Mouse (Mus musculus) MEL (cell line): ENCODE data around the gene Tmem269. TPM values are rescaled to one million over a fixed set of nuclear protein-coding genes. Genes with fewer than 3 reads are reported as not detected.

Source experiments
- DNase-seq: peaks from one replicate; pipeline ENCODE4 v3.0.0; 2011; ENCODE audit warnings: low read depth, low spot score
- H3K27ac ChIP-seq: 2 replicates; pipeline ENCODE4 v1.5.1; 2012; ENCODE audit warnings: low read depth, mild to moderate bottlenecking, control low read depth, low read length, moderate library complexity; ENCODE audit not compliant: control insufficient read depth
- H3K27me3 ChIP-seq, 2 experiments: fragments of 150-350 bp in 1 of 2; sonication (generic) in 1 of 2; 2 replicates each; pipeline ENCODE4 v1.6.1; 2012; ENCODE audit warnings: low read length in 2 of 2, mild to moderate bottlenecking in 2 of 2, improper control_type of control experiment in 1 of 2, moderate library complexity in 1 of 2; ENCODE audit not compliant: insufficient read depth in 2 of 2, control insufficient read depth in 1 of 2
- H3K36me3 ChIP-seq, 2 experiments: 2 replicates each; pipeline ENCODE4 v1.6.1; 2012 to 2014; ENCODE audit warnings: low read length in 2 of 2, improper control_type of control experiment in 1 of 2, inconsistent platforms in 1 of 2, mild to moderate bottlenecking in 1 of 2; ENCODE audit not compliant: insufficient read depth in 2 of 2, control insufficient read depth in 1 of 2
- H3K4me1 ChIP-seq, 2 experiments: fragments of 150-350 bp in 1 of 2; sonication (generic) in 1 of 2; 2 replicates each; pipeline ENCODE4 v1.6.1; 2012; ENCODE audit warnings: low read length in 2 of 2, improper control_type of control experiment in 1 of 2, mild to moderate bottlenecking in 1 of 2; ENCODE audit not compliant: insufficient read depth in 2 of 2, control insufficient read depth in 1 of 2
- H3K4me3 ChIP-seq, 2 experiments: fragments of 150-350 bp in 1 of 2; sonication (generic) in 1 of 2; 2 replicates each; pipeline ENCODE4 v1.5.1; 2012; ENCODE audit warnings: low read depth in 2 of 2, low read length in 2 of 2, mild to moderate bottlenecking in 2 of 2, moderate library complexity in 2 of 2, control low read depth in 1 of 2, improper control_type of control experiment in 1 of 2; ENCODE audit not compliant: control insufficient read depth in 1 of 2, insufficient read depth in 1 of 2
- H3K79me2 ChIP-seq: 2 replicates; pipeline ENCODE4 v1.6.1; 2012; ENCODE audit warnings: mild to moderate bottlenecking, low read length, moderate library complexity; ENCODE audit not compliant: control insufficient read depth, poor library complexity, insufficient read depth
- H3K9ac ChIP-seq: 2 replicates; pipeline ENCODE4 v1.6.1; 2012; ENCODE audit warnings: low read depth, mild to moderate bottlenecking, control low read depth, low read length, moderate library complexity; ENCODE audit not compliant: control insufficient read depth, poor library complexity, severe bottlenecking
- H3K9me3 ChIP-seq: fragments of 150-350 bp; sonication (generic); replicated peaks from 2 replicates; pipeline ENCODE4 v1.6.1; 2012; ENCODE audit warnings: mild to moderate bottlenecking, low read length, improper control_type of control experiment, moderate library complexity; ENCODE audit not compliant: insufficient read depth
- BHLHE40 ChIP-seq: IDR thresholded peaks from 2 replicates; pipeline ENCODE4 v1.6.1; 2012; ENCODE audit warnings: low read depth, mild to moderate bottlenecking, inconsistent platforms, low read length, improper control_type of control experiment, borderline replicate concordance
- CHD1 ChIP-seq: IDR thresholded peaks from 2 replicates; pipeline ENCODE4 v1.6.1; 2012; ENCODE audit warnings: low read depth, mild to moderate bottlenecking, inconsistent platforms, low read length, improper control_type of control experiment
- CHD2 ChIP-seq: IDR thresholded peaks from 2 replicates; pipeline ENCODE4 v1.6.1; 2011; ENCODE audit warnings: low read length, improper control_type of control experiment
- CTCF ChIP-seq, 3 experiments: IDR thresholded peaks in 2 of 3; conservative IDR thresholded peaks in 1 of 3; 2 replicates each; pipeline ENCODE4 v1.5.1; 2011 to 2012; ENCODE audit warnings: low read length in 3 of 3, low read depth in 2 of 3, mild to moderate bottlenecking in 2 of 3, improper control_type of control experiment in 1 of 3, inconsistent platforms in 1 of 3, mixed read lengths in 1 of 3, moderate library complexity in 1 of 3; ENCODE audit not compliant: control insufficient read depth in 1 of 3, insufficient read depth in 1 of 3, poor library complexity in 1 of 3, severe bottlenecking in 1 of 3
- E2F4 ChIP-seq: IDR thresholded peaks from 2 replicates; pipeline ENCODE4 v1.6.1; 2011; ENCODE audit warnings: low read depth, low read length, improper control_type of control experiment, borderline replicate concordance
- ELF1 ChIP-seq: IDR thresholded peaks from 2 replicates; pipeline ENCODE4 v1.6.1; 2014; ENCODE audit warnings: low read depth, mild to moderate bottlenecking, inconsistent platforms, low read length, improper control_type of control experiment, moderate library complexity
- EP300 ChIP-seq, 2 experiments: IDR thresholded peaks; 2 replicates each; pipeline ENCODE4 v1.6.1; 2011; ENCODE audit warnings: improper control_type of control experiment in 2 of 2, low read length in 2 of 2, low read depth in 1 of 2, mild to moderate bottlenecking in 1 of 2
- ETS1 ChIP-seq: IDR thresholded peaks from 2 replicates; pipeline ENCODE4 v1.6.1; 2012; ENCODE audit warnings: low read depth, mild to moderate bottlenecking, inconsistent platforms, low read length, improper control_type of control experiment, moderate library complexity
- GABPA ChIP-seq: IDR thresholded peaks from 2 replicates; pipeline ENCODE4 v1.6.1; 2012; ENCODE audit warnings: low read depth, mild to moderate bottlenecking, inconsistent platforms, low read length, improper control_type of control experiment, moderate library complexity
- GATA1 ChIP-seq: IDR thresholded peaks from 2 replicates; pipeline ENCODE4 v1.6.1; 2011; ENCODE audit warnings: low read depth, low read length, improper control_type of control experiment
- HCFC1 ChIP-seq: IDR thresholded peaks from 2 replicates; pipeline ENCODE4 v1.6.1; 2012; ENCODE audit warnings: low read depth, mild to moderate bottlenecking, inconsistent platforms, low read length, improper control_type of control experiment, moderate library complexity
- JUND ChIP-seq: IDR thresholded peaks from 2 replicates; pipeline ENCODE4 v1.6.1; 2011; ENCODE audit warnings: low read depth, mild to moderate bottlenecking, improper control_type of control experiment, low read length
- KAT2A ChIP-seq: conservative IDR thresholded peaks from 2 replicates; pipeline ENCODE4 v1.6.1; 2012; ENCODE audit warnings: low read depth, low read length, improper control_type of control experiment, inconsistent platforms
- MAFK ChIP-seq: IDR thresholded peaks from 2 replicates; pipeline ENCODE4 v1.6.1; 2011; ENCODE audit warnings: low read depth, mild to moderate bottlenecking, low read length, improper control_type of control experiment, borderline replicate concordance
- MAX ChIP-seq: IDR thresholded peaks from 2 replicates; pipeline ENCODE4 v1.6.1; 2011; ENCODE audit warnings: low read length, improper control_type of control experiment
- MAZ ChIP-seq: IDR thresholded peaks from 2 replicates; pipeline ENCODE4 v1.6.1; 2012; ENCODE audit warnings: low read depth, mild to moderate bottlenecking, inconsistent platforms, low read length, improper control_type of control experiment
- MEF2A ChIP-seq: IDR thresholded peaks from 2 replicates; pipeline ENCODE4 v1.6.1; 2014; ENCODE audit warnings: low read depth, mild to moderate bottlenecking, inconsistent platforms, low read length, improper control_type of control experiment; ENCODE audit not compliant: poor library complexity, insufficient replicate concordance, severe bottlenecking; ENCODE audit errors: extremely low read depth
- MXI1 ChIP-seq: IDR thresholded peaks from 2 replicates; pipeline ENCODE4 v1.6.1; 2011; ENCODE audit warnings: mild to moderate bottlenecking, low read depth, low read length, improper control_type of control experiment
- MYB ChIP-seq: IDR thresholded peaks from 2 replicates; pipeline ENCODE4 v1.6.1; 2011; ENCODE audit warnings: mild to moderate bottlenecking, low read depth, low read length, improper control_type of control experiment
- MYC ChIP-seq: IDR thresholded peaks from 2 replicates; pipeline ENCODE4 v1.6.1; 2011; ENCODE audit warnings: low read depth, mild to moderate bottlenecking, low read length, improper control_type of control experiment, moderate library complexity
- NELFE ChIP-seq: IDR thresholded peaks from 2 replicates; pipeline ENCODE4 v1.6.1; 2011; ENCODE audit warnings: low read depth, low read length, improper control_type of control experiment
- NRF1 ChIP-seq: IDR thresholded peaks from 2 replicates; pipeline ENCODE4 v1.6.1; 2014; ENCODE audit warnings: low read depth, mild to moderate bottlenecking, inconsistent platforms, low read length, improper control_type of control experiment, moderate library complexity; ENCODE audit not compliant: poor library complexity, insufficient read depth, severe bottlenecking
- POLR2A ChIP-seq, 2 experiments: IDR thresholded peaks; 2 replicates each; pipeline ENCODE4 v1.6.1; 2011 to 2012; ENCODE audit warnings: low read length in 2 of 2, mild to moderate bottlenecking in 2 of 2, control low read depth in 1 of 2, improper control_type of control experiment in 1 of 2, low read depth in 1 of 2, moderate library complexity in 1 of 2; ENCODE audit not compliant: control insufficient read depth in 1 of 2, insufficient read depth in 1 of 2, poor library complexity in 1 of 2
- POLR2AphosphoS2 ChIP-seq: IDR thresholded peaks from 2 replicates; pipeline ENCODE4 v1.6.1; 2011; ENCODE audit warnings: low read length, improper control_type of control experiment
- POLR2AphosphoS5 ChIP-seq: IDR thresholded peaks from 2 replicates; pipeline ENCODE4 v1.6.1; 2012; ENCODE audit warnings: low read depth, borderline replicate concordance, mild to moderate bottlenecking, inconsistent platforms, low read length, moderate library complexity, mixed read lengths
- RAD21 ChIP-seq: IDR thresholded peaks from 2 replicates; pipeline ENCODE4 v1.6.1; 2011; ENCODE audit warnings: mild to moderate bottlenecking, low read depth, low read length, improper control_type of control experiment
- RCOR1 ChIP-seq: IDR thresholded peaks from 2 replicates; pipeline ENCODE4 v1.6.1; 2012; ENCODE audit warnings: low read depth, mild to moderate bottlenecking, inconsistent platforms, low read length, improper control_type of control experiment
- SIN3A ChIP-seq: IDR thresholded peaks from 2 replicates; pipeline ENCODE4 v1.6.1; 2012; ENCODE audit warnings: low read length, improper control_type of control experiment, inconsistent platforms
- TAL1 ChIP-seq: IDR thresholded peaks from 2 replicates; pipeline ENCODE4 v1.6.1; 2012; ENCODE audit warnings: mild to moderate bottlenecking, inconsistent platforms, low read length, moderate library complexity, mixed read lengths
- TBP ChIP-seq: IDR thresholded peaks from 2 replicates; pipeline ENCODE4 v1.8.0; 2011; ENCODE audit warnings: low read depth, low read length, improper control_type of control experiment
- UBTF ChIP-seq: IDR thresholded peaks from 2 replicates; pipeline ENCODE4 v1.6.1; 2012; ENCODE audit warnings: low read depth, mild to moderate bottlenecking, inconsistent platforms, low read length, improper control_type of control experiment, moderate library complexity, borderline replicate concordance; ENCODE audit not compliant: insufficient read depth
- USF2 ChIP-seq, 2 experiments: IDR thresholded peaks; 2 replicates each; pipeline ENCODE4 v1.6.1; 2011 to 2012; ENCODE audit warnings: improper control_type of control experiment in 2 of 2, low read length in 2 of 2, borderline replicate concordance in 1 of 2, inconsistent platforms in 1 of 2, low read depth in 1 of 2, mild to moderate bottlenecking in 1 of 2; ENCODE audit not compliant: insufficient read depth in 1 of 2
- ZC3H11A ChIP-seq: IDR thresholded peaks from 2 replicates; pipeline ENCODE4 v1.6.1; 2012; ENCODE audit warnings: low read depth, mild to moderate bottlenecking, inconsistent platforms, low read length, improper control_type of control experiment
- ZKSCAN1 ChIP-seq: IDR thresholded peaks from 2 replicates; pipeline ENCODE4 v1.6.1; 2012; ENCODE audit warnings: low read depth, mild to moderate bottlenecking, inconsistent platforms, low read length, improper control_type of control experiment, moderate library complexity
- ZMIZ1 ChIP-seq: IDR thresholded peaks from 2 replicates; pipeline ENCODE4 v1.6.1; 2012; ENCODE audit warnings: low read depth, mild to moderate bottlenecking, inconsistent platforms, low read length, improper control_type of control experiment, moderate library complexity
- ZNF384 ChIP-seq: IDR thresholded peaks from 2 replicates; pipeline ENCODE4 v1.6.1; 2012; ENCODE audit warnings: low read depth, mild to moderate bottlenecking, inconsistent platforms, low read length, improper control_type of control experiment
- polyA plus RNA-seq, 2 experiments: library from polyadenylated mRNA; stranded (reverse) in 1 of 2; unstranded in 1 of 2; fragments of >175 nt in 1 of 2; fragments of >200 nt in 1 of 2; gene quantifications; 2 replicates each; pipeline versions ENCODE4 v1.2.1 to v1.2.4; 2012; ENCODE audit warnings: low replicate concordance in 2 of 2, low read depth in 1 of 2; ENCODE audit not compliant: insufficient read length in 2 of 2, insufficient read depth in 1 of 2, missing spikeins in 1 of 2
- total RNA-seq: library from RNA; depleted of rRNA; stranded (reverse); fragments of 300-350 nt; gene quantifications from 2 replicates; pipeline ENCODE4 v1.2.3, GENCODE M21; 2012

The Tmem269 gene
- total and polyA plus RNA-seq, 3 experiments, result 0.07 TPM; not detected in 2

DNA sequence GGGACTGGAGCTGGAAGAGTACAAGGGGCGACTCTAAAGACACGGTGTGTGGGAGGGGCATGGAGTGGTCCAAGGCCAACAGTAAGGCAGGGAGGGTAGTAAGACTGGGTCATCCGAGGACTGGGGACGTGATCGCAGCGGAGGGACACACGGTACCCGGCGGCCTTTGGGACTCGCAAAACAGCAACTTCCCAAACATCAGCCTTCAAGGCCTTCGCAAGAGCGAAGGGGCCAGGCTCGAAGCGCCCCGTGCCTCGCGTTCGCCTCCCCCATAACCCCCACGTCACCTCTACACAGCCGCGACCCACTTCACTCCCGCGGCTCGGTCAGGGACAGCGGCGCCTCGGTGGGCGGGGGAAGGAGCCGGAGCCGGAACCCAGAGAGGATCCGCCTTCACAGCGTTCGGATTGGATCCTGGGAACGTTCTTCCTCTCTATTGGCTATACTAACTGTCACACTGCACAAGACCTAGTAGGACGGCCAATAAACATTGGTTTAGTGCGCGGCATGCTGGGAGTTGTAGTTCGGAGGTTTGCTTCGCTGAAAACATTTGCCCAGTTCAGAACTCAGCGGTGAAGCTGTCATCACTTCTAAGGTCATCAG lies 44.1 kb downstream of the Tmem269 start, which contains the start of gene Zfp691:
Gene Zfp691 (minus strand): TSS at position 345 of the 603 bp plus-strand sequence.
- Histone ChIP-seq H3K36me3 (peaks cover 0 to 11% of the 10 kb centered on the region in 2 experiments; a peak in 3 of 4 replicates), H3K4me3 (peak within 1 kb of the TSS; percentile 72 to 98), H3K27me3 (no peaks in the 10 kb centered on the region), H3K79me2 (peaks cover 10% of the 10 kb centered on the region), H3K9ac (peak within 1 kb of the TSS; percentile 77), H3K9me3 (no peaks in the 10 kb centered on the region), H3K27ac (peak within 1 kb of the TSS; percentile 8; the same call in 1 of the 2 replicates), H3K4me1 (peaks cover 0 to 8% of the 10 kb centered on the region in 2 experiments; a peak in 2 of 4 replicates)
- peak; percentile 97 for DNase-seq
- TF ChIP-seq E2F4 (no peak), GATA1 (no peak), MAX (peak; percentile 44), MXI1 (peak; percentile 69), CTCF (IDR thresholded peaks at IDR 0.05 in 2 of 3, conservative IDR thresholded peaks at IDR 0.05 in 1 of 3; ENCODE audit: control insufficient read depth in 1 of 3, insufficient read depth in 1 of 3, low read depth in 2 of 3, low read length in 3 of 3, poor library complexity in 1 of 3, severe bottlenecking in 1 of 3) (no peak), KAT2A (peak; percentile 96), ELF1 (peak; percentile 85), CHD2 (peak; percentile 94), TAL1 (no peak), GABPA (no peak), POLR2A (IDR thresholded peaks at IDR 0.05; ENCODE audit: control insufficient read depth in 1 of 2, insufficient read depth in 1 of 2, low read depth in 1 of 2, low read length in 2 of 2, poor library complexity in 1 of 2) (peak; percentile 67 to 68; a peak in 3 of 4 replicates), ZMIZ1 (peak; percentile 80), ZKSCAN1 (0 out of 2 replicates have a peak, but pooled peaks have one; percentile 31), CHD1 (no peak), ZC3H11A (no peak), NRF1 (peak; percentile 47; the same call in 1 of the 2 replicates), SIN3A (peak; percentile 90), RAD21 (no peak), HCFC1 (peak; percentile 100), USF2 (IDR thresholded peaks at IDR 0.05; ENCODE audit: borderline replicate concordance in 1 of 2, insufficient read depth in 1 of 2, low read depth in 1 of 2, low read length in 2 of 2) (no peak), MYC (peak; percentile 68; the same call in 1 of the 2 replicates), MYB (no peak), ETS1 (peak; percentile 9; the same call in 1 of the 2 replicates), POLR2AphosphoS5 (peak; percentile 41; the same call in 1 of the 2 replicates), TBP (peak; percentile 26; the same call in 1 of the 2 replicates), MAZ (peak; percentile 89; the same call in 1 of the 2 replicates), MEF2A (no peak), BHLHE40 (no peak), NELFE (peak; percentile 69), RCOR1 (no peak), MAFK (no peak), POLR2AphosphoS2 (no peak), ZNF384 (0 out of 2 replicates have a peak, but pooled peaks have one; percentile 9), JUND (peak; percentile 24; the same call in 1 of the 2 replicates), UBTF (no peak), EP300 (IDR thresholded peaks at IDR 0.05; ENCODE audit: low read depth in 1 of 2, low read length in 2 of 2) (no peak)
